ENCODE assay signal across 8 mouse cellular contexts in genomic region chr2:125259230-125260120, GRCm38 (mm10). TPM values are rescaled to one million over a fixed set of nuclear protein-coding genes. Genes with fewer than 3 reads are reported as not detected.
DNase-seq lines count a peak whose midpoint lies in the region; ATAC-seq lines count a peak whose summit lies in the region.

No protein-coding gene starts in this region.

- intact Hi-C loops in left cerebral cortex, postnatal 36 days (cut with DNase I) = loop anchor here (5.0 kb wide), 2 partner anchors 343 to 473 kb away; no protein-coding TSS in a partner anchor

- H3K27me3 ChIP-seq in heart, embryonic 10.5 days (ENCODE audit: insufficient read depth, poor library complexity, severe bottlenecking) = no peaks in the 10 kb centered on the region
- no peaks in the 10 kb centered on the region for H3K27me3 ChIP-seq in heart, embryonic 12.5 days (replicated peaks)
- H3K27me3 ChIP-seq in intestine, embryonic 15.5 days (replicated peaks) = no peaks in the 10 kb centered on the region
- no peaks in the 10 kb centered on the region for H3K27me3 ChIP-seq in forebrain, embryonic 11.5 days (ENCODE audit: control insufficient read depth, insufficient read depth, low read length)

- no peak for ATAC-seq in heart, embryonic 12.5 days (ENCODE audit: insufficient number of reproducible peaks, low FRiP score)
- 0 out of 2 replicates have a peak, but pooled peaks have one; percentile 39 for ATAC-seq in intestine, embryonic 15.5 days
- ATAC-seq in forebrain, embryonic 11.5 days (replicated peaks; ENCODE audit: low FRiP score) = no peak

- H3K9me3 ChIP-seq in heart, embryonic 10.5 days = no peaks in the 10 kb centered on the region; the same call in 1 of the 2 replicates
- H3K9me3 ChIP-seq in heart, embryonic 12.5 days (replicated peaks) = no peaks in the 10 kb centered on the region
- H3K9me3 ChIP-seq in intestine, embryonic 15.5 days = no peaks in the 10 kb centered on the region
- no peaks in the 10 kb centered on the region for H3K9me3 ChIP-seq in forebrain, embryonic 11.5 days (ENCODE audit: control insufficient read depth, low read length)

- WGBS in heart, embryonic 10.5 days = 83% methylated on average over 14 of the region's 14 CpGs
- 83% methylated on average over 14 of the region's 14 CpGs for WGBS in heart, embryonic 12.5 days
- 84% methylated on average over 14 of the region's 14 CpGs for WGBS in intestine, embryonic 15.5 days
- 87% methylated on average over 14 of the region's 14 CpGs for WGBS in forebrain, embryonic 11.5 days

- peak; percentile 56 for DNase-seq in heart, embryonic 10.5 days (ENCODE audit: low spot score)
- peak; percentile 45 for DNase-seq in CD4-positive helper T cell, adult 2 months (ENCODE audit: low read depth, low spot score)
- peak; percentile 74 for DNase-seq in ZHBTc4 (ENCODE audit: low read depth, low spot score)
- DNase-seq in retina, postnatal 7 days (ENCODE audit: low read depth, low spot score) = peak; percentile 34
- DNase-seq in left cerebral cortex, postnatal 36 days (ENCODE audit: low spot score in 2 of 2) = no peak
- no peak for DNase-seq in forebrain, embryonic 11.5 days (ENCODE audit: low spot score)

- no peak overlapping the region for H3K27ac ChIP-seq in heart, embryonic 10.5 days
- no peak overlapping the region for H3K27ac ChIP-seq in heart, embryonic 12.5 days (ENCODE audit: poor library complexity, severe bottlenecking)
- no peak overlapping the region for H3K27ac ChIP-seq in intestine, embryonic 15.5 days
- H3K27ac ChIP-seq in forebrain, embryonic 11.5 days (ENCODE audit: low read depth, low read length) = no peak overlapping the region

- H3K4me2 ChIP-seq in heart, embryonic 12.5 days = no peak overlapping the region
- H3K4me2 ChIP-seq in intestine, embryonic 15.5 days (replicated peaks) = no peak overlapping the region
- H3K4me2 ChIP-seq in forebrain, embryonic 11.5 days (ENCODE audit: low read depth, low read length, severe bottlenecking) = no peak overlapping the region

- peaks cover 46% of the 10 kb centered on the region for H3K36me3 ChIP-seq in heart, embryonic 10.5 days
- peaks cover 39% of the 10 kb centered on the region for H3K36me3 ChIP-seq in heart, embryonic 12.5 days
- H3K36me3 ChIP-seq in intestine, embryonic 15.5 days = peaks cover 11% of the 10 kb centered on the region
- H3K36me3 ChIP-seq in forebrain, embryonic 11.5 days (ENCODE audit: control insufficient read depth, insufficient read depth, low read length) = peaks cover 8% of the 10 kb centered on the region; the same call in 1 of the 2 replicates

- no peaks in the 10 kb centered on the region; the same call in 1 of the 2 replicates for H3K4me1 ChIP-seq in heart, embryonic 10.5 days
- peaks cover 5% of the 10 kb centered on the region; the same call in 1 of the 2 replicates for H3K4me1 ChIP-seq in heart, embryonic 12.5 days (replicated peaks)
- no peaks in the 10 kb centered on the region for H3K4me1 ChIP-seq in intestine, embryonic 15.5 days (replicated peaks)
- H3K4me1 ChIP-seq in forebrain, embryonic 11.5 days (replicated peaks; ENCODE audit: control insufficient read depth, insufficient read depth, low read length) = no peaks in the 10 kb centered on the region

- no peak overlapping the region for H3K4me3 ChIP-seq in heart, embryonic 10.5 days
- no peak overlapping the region for H3K4me3 ChIP-seq in heart, embryonic 12.5 days
- no peak overlapping the region for H3K4me3 ChIP-seq in intestine, embryonic 15.5 days (replicated peaks)
- H3K4me3 ChIP-seq in forebrain, embryonic 11.5 days (ENCODE audit: low read depth, low read length) = no peak overlapping the region

- H3K9ac ChIP-seq in heart, embryonic 12.5 days = no peak overlapping the region
- no peak overlapping the region for H3K9ac ChIP-seq in intestine, embryonic 15.5 days
- H3K9ac ChIP-seq in forebrain, embryonic 11.5 days (ENCODE audit: low read length) = no peak overlapping the region

RNA-seq across cellular contexts. Expression of gene Dut, which starts 12.5 kb away (rescaled TPM):
- 150 and 180 TPM in 2 replicates for polyA plus RNA-seq in heart, embryonic 10.5 days (2016; fragmentation: Nextera tagmentation; extraction: Ambion mirVana)
- polyA plus RNA-seq in heart, embryonic 12.5 days (2016; fragmentation: Nextera tagmentation; extraction: Ambion mirVana) = 137 and 143 TPM in 2 replicates
- polyA plus RNA-seq in intestine, embryonic 15.5 days (2015; fragmentation: Nextera tagmentation; extraction: Ambion mirVana) = 119 and 134 TPM in 2 replicates
- total RNA-seq in left cerebral cortex, postnatal 36 days (2021) = 10 to 100 TPM; 26.3 to 27.0 TPM
- polyA plus RNA-seq in forebrain, embryonic 11.5 days (2014; fragmentation: Nextera tagmentation; extraction: Ambion mirVana) = 270 and 288 TPM in 2 replicates

Comparison
In these comparisons a context has a peak if more than half of its experiments do, and no peak if none do; other contexts are left out.
1. DNase-seq: peak in heart, embryonic 10.5 days (single experiment), CD4-positive helper T cell, adult 2 months (single experiment), ZHBTc4 (single experiment) and retina, postnatal 7 days (single experiment); none in left cerebral cortex, postnatal 36 days (0 of 2) and forebrain, embryonic 11.5 days (single experiment).